Mouse (Mus musculus) lung, embryonic 14.5 days (tissue): ENCODE measurements around the gene Snap25. TPM values are rescaled to one million over a fixed set of nuclear protein-coding genes. Genes with fewer than 3 reads are reported as not detected.

Experiments
- ATAC-seq: fragments of 200-750 bp; cut with Nextera tagmentation; 2 replicates; pipeline ENCODE4 v1.8.0; 2017; ENCODE audit warnings: mild to moderate bottlenecking, moderate TSS enrichment, moderate library complexity; ENCODE audit not compliant: insufficient read depth
- DNase-seq: peaks from one replicate; pipeline ENCODE4 v3.0.0-alpha.2; 2015
- H3K27ac ChIP-seq: fragments of 300-500 bp; sonication (generic); 2 replicates; pipeline ENCODE4 v1.5.1; 2014; ENCODE audit warnings: low read depth, mild to moderate bottlenecking, moderate library complexity
- H3K27me3 ChIP-seq: fragments of 300-500 bp; sonication (generic); 2 replicates; pipeline ENCODE4 v1.6.1; 2014; ENCODE audit warnings: low read length, control low read depth; ENCODE audit not compliant: insufficient read depth
- H3K36me3 ChIP-seq: fragments of 300-500 bp; sonication (generic); 2 replicates; pipeline ENCODE4 v1.6.1; 2014; ENCODE audit warnings: control low read depth; ENCODE audit not compliant: insufficient read depth
- H3K4me1 ChIP-seq: fragments of 300-500 bp; sonication (generic); 2 replicates; pipeline ENCODE4 v1.6.1; 2014; ENCODE audit warnings: antibody characterized with exemption, control low read depth; ENCODE audit not compliant: insufficient read depth
- H3K4me2 ChIP-seq: fragments of 300-500 bp; sonication (generic); 2 replicates; pipeline ENCODE4 v1.6.1; 2014; ENCODE audit warnings: mild to moderate bottlenecking
- H3K4me3 ChIP-seq: fragments of 300-500 bp; sonication (generic); 2 replicates; pipeline ENCODE4 v1.5.1; 2014; ENCODE audit warnings: low read depth, low read length
- H3K9ac ChIP-seq: fragments of 300-500 bp; sonication (generic); 2 replicates; pipeline ENCODE4 v1.6.1; 2014
- H3K9me3 ChIP-seq: fragments of 300-500 bp; sonication (generic); 2 replicates; pipeline ENCODE4 v1.6.1; 2016; ENCODE audit warnings: low read depth, low read length, control low read depth
- CTCF ChIP-seq: IDR thresholded peaks from 2 replicates; pipeline ENCODE4 v1.5.1; 2016; ENCODE audit warnings: antibody characterized with exemption, low read depth
- WGBS: fragments of 180-500 bp; shearing (Covaris S2); extraction: QIAGEN DNeasy Blood & Tissue Kit; methylation state at CpG from one replicate; pipeline ENCODE4 v1.1.7; 2014; 5-methylcytosine and 5-hydroxymethylcytosine counted together
- polyA plus RNA-seq: library from polyadenylated mRNA; unstranded; fragments of >200 nt; fragmentation: Nextera tagmentation; extraction: Ambion mirVana; gene quantifications from 2 replicates; pipeline ENCODE4 v1.2.1, GENCODE M21; 2014

The Snap25 gene
- polyA plus RNA-seq, 1 experiment from 2014 or later = 1.6 TPM

DNA sequence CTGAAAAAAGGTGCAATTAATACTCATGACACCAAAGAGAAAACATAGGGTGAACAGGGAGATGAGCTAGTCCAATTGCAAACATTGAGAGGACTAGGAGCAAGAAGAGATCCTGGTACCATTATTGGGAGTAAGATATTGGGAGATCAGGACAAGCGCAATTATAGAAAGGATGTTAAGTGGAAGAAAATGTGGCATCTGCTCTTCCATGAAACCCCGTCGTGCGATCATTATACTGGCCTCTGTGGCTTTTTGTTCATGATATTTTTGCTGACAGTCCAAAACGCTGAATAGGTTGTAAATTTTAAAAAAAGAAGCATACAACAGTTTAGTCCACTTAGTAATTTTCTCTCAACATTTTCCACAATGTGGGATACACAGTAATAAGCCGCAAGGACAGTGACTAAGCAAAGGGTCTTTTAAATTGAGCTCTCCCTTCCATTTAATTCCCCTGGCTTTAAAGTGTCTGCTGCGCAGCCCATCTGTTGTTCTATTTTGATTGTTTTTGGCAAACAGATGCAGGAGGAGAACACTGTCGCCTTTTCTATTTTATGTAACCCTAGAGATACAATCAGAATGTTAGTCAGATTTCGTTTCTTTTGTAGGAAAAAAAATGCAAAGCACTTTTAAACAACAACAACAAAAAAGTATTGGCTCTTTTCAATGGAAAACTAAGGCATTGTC is 103.6 kb downstream of the Snap25 start:
- Histone ChIP-seq H3K27me3 (no peaks in the 10 kb centered on the region), H3K4me3 (no peak overlapping the region), H3K9me3 (no peaks in the 10 kb centered on the region), H3K4me2 (no peak overlapping the region), H3K4me1 (no peaks in the 10 kb centered on the region), H3K36me3 (no peaks in the 10 kb centered on the region), H3K9ac (no peak overlapping the region), H3K27ac (no peak overlapping the region)
- TF ChIP-seq CTCF = no peak
- DNase-seq = no peak
- WGBS = 80% methylated on average over 9 of the region's 9 CpGs
- no peak for ATAC-seq

DNA sequence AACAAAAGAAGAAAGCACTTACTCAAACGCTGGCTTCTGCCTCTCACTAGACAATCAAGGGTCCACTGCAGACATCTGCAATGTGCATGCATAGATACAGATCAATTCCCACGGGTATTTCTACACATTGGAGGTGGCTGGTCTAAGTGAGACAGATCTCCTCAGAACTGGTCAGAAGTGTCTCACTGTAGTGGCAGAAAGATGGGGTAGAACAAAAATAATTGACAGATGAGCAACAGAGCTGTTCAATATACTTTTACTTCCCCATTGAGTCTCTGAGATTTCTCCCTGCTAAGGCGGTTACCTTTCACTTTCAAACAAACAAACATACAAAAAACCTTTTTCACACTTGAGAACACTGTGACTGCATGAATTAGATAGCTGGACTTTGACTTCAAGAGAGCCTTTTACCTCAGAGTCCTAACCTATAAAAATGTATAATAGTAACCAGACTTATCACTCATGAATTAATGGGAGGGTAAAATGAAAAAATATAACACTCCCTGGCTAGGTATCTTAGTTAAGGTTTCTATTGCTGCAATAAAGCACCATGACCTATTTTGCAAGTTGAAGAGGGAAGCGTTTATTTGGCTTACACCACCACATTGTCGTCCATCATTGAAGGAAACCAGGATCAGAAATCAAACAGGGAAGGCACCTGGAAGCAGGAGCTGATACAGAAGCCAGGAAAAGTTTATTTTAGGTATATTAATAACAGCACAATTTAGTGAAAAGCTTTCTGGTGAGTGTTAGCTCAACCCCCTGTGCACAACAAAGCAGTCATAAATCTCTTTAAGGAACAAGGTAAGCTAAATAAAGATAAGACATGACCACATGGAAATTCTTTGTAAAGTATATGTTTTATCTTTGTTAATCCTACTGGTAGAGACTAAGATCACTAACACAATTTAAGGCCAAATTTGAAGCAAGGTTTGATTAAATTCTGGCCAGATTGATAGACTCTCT is 110.8 kb downstream of the Snap25 start:
- Histone ChIP-seq H3K9me3 (no peaks in the 10 kb centered on the region), H3K4me1 (no peaks in the 10 kb centered on the region), H3K4me2 (no peak overlapping the region), H3K27me3 (no peaks in the 10 kb centered on the region), H3K27ac (no peak overlapping the region), H3K36me3 (no peaks in the 10 kb centered on the region), H3K4me3 (no peak overlapping the region), H3K9ac (no peak overlapping the region)
- DNase-seq = no peak
- 31% methylated on average over 5 of the region's 5 CpGs for WGBS
- TF ChIP-seq CTCF = no peak
- no peak for ATAC-seq

DNA sequence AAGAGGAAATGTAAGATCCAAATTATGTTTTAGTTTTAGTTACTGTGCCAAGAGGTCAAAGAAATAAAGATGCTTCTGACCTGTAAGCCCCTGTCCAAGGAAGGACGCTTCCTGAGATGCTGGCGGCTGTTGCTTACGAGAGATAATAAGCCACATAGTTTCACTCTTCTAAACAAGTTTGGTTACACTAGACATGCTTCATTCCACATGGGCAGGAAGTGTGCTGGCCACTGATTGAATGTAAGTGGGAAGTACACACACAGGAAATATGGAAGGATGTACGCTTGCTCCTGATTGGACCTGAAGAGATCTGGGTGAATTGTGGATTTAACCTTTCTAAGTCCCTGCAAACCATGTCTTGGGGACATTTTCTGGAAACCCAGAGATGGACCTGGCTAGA is 114.4 kb downstream of the Snap25 start:
- no peaks in the 10 kb centered on the region for H3K4me1 ChIP-seq
- H3K27me3 ChIP-seq = no peaks in the 10 kb centered on the region
- ATAC-seq (peak; percentile 54; the same call in 1 of the 2 replicates), DNase-seq (peak; percentile 32)
- no peaks in the 10 kb centered on the region for H3K36me3 ChIP-seq
- H3K27ac ChIP-seq = no peak overlapping the region
- H3K9ac ChIP-seq = no peak overlapping the region
- no peak for TF ChIP-seq CTCF
- no peak overlapping the region for H3K4me2 ChIP-seq
- no peaks in the 10 kb centered on the region for H3K9me3 ChIP-seq
- WGBS = 49% methylated on average over 4 of the region's 4 CpGs
- no peak overlapping the region for H3K4me3 ChIP-seq

Other genes starting within 250 kb of the Snap25 start
- 0.16 and 0.39 TPM in 2 replicates for gene Ankef1, start 211.5 kb upstream of the Snap25 start, polyA plus RNA-seq
- gene AL731706.2, start 172.2 kb downstream of the Snap25 start, polyA plus RNA-seq = 29.3 and 36.8 TPM in 2 replicates
- gene Slx4ip, start 177.8 kb downstream of the Snap25 start, polyA plus RNA-seq = 5.5 and 6.3 TPM in 2 replicates
- gene AL731706.1, start 177.9 kb downstream of the Snap25 start, polyA plus RNA-seq = 29.5 and 30.8 TPM in 2 replicates
- 11.9 and 12.2 TPM in 2 replicates for gene Mkks, start 177.9 kb downstream of the Snap25 start, polyA plus RNA-seq